Mouse (Mus musculus): ENCODE measurements around the gene Tbxa2r. TPM values are rescaled to one million over a fixed set of nuclear protein-coding genes. Genes with fewer than 3 reads are reported as not detected.

Gene Tbxa2r
- total RNA-seq, 1 experiment from 2014 or later, result 38.6 TPM

- no peak for DNase-seq
These were observed 37.3 kb downstream of the Tbxa2r start, which contains the start of gene 4930404N11Rik for GRCm38 (mm10) chr10:81365672-81366476. Gene 4930404N11Rik (minus strand): TSS chr10:81365816.

- DNase-seq, result no peak
These were observed 38.1 kb downstream of the Tbxa2r start for GRCm38 (mm10) chr10:81366477-81367206.

GRCm38 (mm10) chr10:81367207-81367495 lies 38.6 kb downstream of the Tbxa2r start:
- DNase-seq, result no peak

GRCm38 (mm10) chr10:81375322-81375721 lies 46.8 kb downstream of the Tbxa2r start:
- DNase-seq, result no peak

- no peak for DNase-seq
These were observed 48.2 kb downstream of the Tbxa2r start for GRCm38 (mm10) chr10:81376561-81377361.

GRCm38 (mm10) chr10:81377362-81377664 lies 48.8 kb downstream of the Tbxa2r start:
- DNase-seq, result no peak

- peak; percentile 65 for DNase-seq
These were observed 49.4 kb downstream of the Tbxa2r start, which contains the start of gene Fzr1 for GRCm38 (mm10) chr10:81377793-81378552. Gene Fzr1 (minus strand): TSS chr10:81378516.

- DNase-seq, result peak; percentile 100
These were observed 50.1 kb downstream of the Tbxa2r start for GRCm38 (mm10) chr10:81378553-81379182.

- no peak for DNase-seq
These were observed 50.6 kb downstream of the Tbxa2r start for GRCm38 (mm10) chr10:81379183-81379553.

- no peak for DNase-seq
These were observed 51.4 kb downstream of the Tbxa2r start for GRCm38 (mm10) chr10:81379809-81380378.

- DNase-seq, result no peak
These were observed 53.5 kb downstream of the Tbxa2r start for GRCm38 (mm10) chr10:81382039-81382438.

- DNase-seq, result peak; percentile 99
These were observed 55.5 kb downstream of the Tbxa2r start, which contains the start of the genes Dohh and Gm48551 for GRCm38 (mm10) chr10:81383802-81384604. Gene Dohh (plus strand): TSS chr10:81384428. Gene Gm48551 (plus strand): TSS chr10:81384466.

- DNase-seq, result no peak
These were observed 56.1 kb downstream of the Tbxa2r start for GRCm38 (mm10) chr10:81384605-81384982.

Other genes starting within 250 kb of the Tbxa2r start
- gene Creb3l3, start 229.9 kb upstream of the Tbxa2r start, total RNA-seq (2021), result 2.5 and 26.5 TPM in 2 replicates
- 161 and 163 TPM in 2 replicates for gene Map2k2, start 222.8 kb upstream of the Tbxa2r start, total RNA-seq (2021)
- 66.9 and 73.8 TPM in 2 replicates for gene Zbtb7a, start 193.5 kb upstream of the Tbxa2r start, total RNA-seq (2021)
- gene Pias4, start 160.8 kb upstream of the Tbxa2r start, total RNA-seq (2021), result 27.3 and 28.3 TPM in 2 replicates
- gene Eef2, start 152.1 kb upstream of the Tbxa2r start, total RNA-seq (2021), result 1,390 and 1,511 TPM in 2 replicates
- 58.3 and 62.2 TPM in 2 replicates for gene Dapk3, start 145.7 kb upstream of the Tbxa2r start, total RNA-seq (2021)
- not detected in 2 replicates for gene 4930442H23Rik, start 144.9 kb upstream of the Tbxa2r start, total RNA-seq (2021)
- gene Nmrk2, start 126.7 kb upstream of the Tbxa2r start, total RNA-seq (2021), result not detected in 2 replicates
- gene Atcay, start 97.9 kb upstream of the Tbxa2r start, total RNA-seq (2021), result 2.1 and 3.5 TPM in 2 replicates
- 11.0 and 12.5 TPM in 2 replicates for gene Zfr2, start 95.6 kb upstream of the Tbxa2r start, total RNA-seq (2021)
- 2.1 and 2.9 TPM in 2 replicates for gene Matk, start 75.8 kb upstream of the Tbxa2r start, total RNA-seq (2021)
- gene Mrpl54, start 61.8 kb upstream of the Tbxa2r start, total RNA-seq (2021), result 108 and 113 TPM in 2 replicates
- 95.0 and 100 TPM in 2 replicates for gene Apba3, start 61.8 kb upstream of the Tbxa2r start, total RNA-seq (2021)
- 0.90 and 1.6 TPM in 2 replicates for gene Tjp3, start 37.1 kb upstream of the Tbxa2r start, total RNA-seq (2021)
- gene Pip5k1c, start 35.8 kb upstream of the Tbxa2r start, total RNA-seq (2021), result 38.7 and 46.9 TPM in 2 replicates
- 33.1 and 40.7 TPM in 2 replicates for gene Cactin, start 7.6 kb upstream of the Tbxa2r start, total RNA-seq (2021)
- 4.6 and 5.1 TPM in 2 replicates for gene Gipc3, start 14.5 kb downstream of the Tbxa2r start, total RNA-seq (2021)
- gene Hmg20b, start 21.7 kb downstream of the Tbxa2r start, total RNA-seq (2021), result 83.0 and 90.1 TPM in 2 replicates
- 15.2 and 16.3 TPM in 2 replicates for gene Mfsd12, start 28.8 kb downstream of the Tbxa2r start, total RNA-seq (2021)
- gene 4930404N11Rik, start 37.1 kb downstream of the Tbxa2r start, total RNA-seq (2021), result 2.0 and 2.1 TPM in 2 replicates
- 40.5 and 43.3 TPM in 2 replicates for gene Fzr1, start 49.8 kb downstream of the Tbxa2r start, total RNA-seq (2021)
- gene Dohh, start 55.7 kb downstream of the Tbxa2r start, total RNA-seq (2021), result 52.6 and 55.6 TPM in 2 replicates
- gene Gm48551, start 55.7 kb downstream of the Tbxa2r start, total RNA-seq (2021), result 0.48 and 1.6 TPM in 2 replicates
- 0.64 and 2.1 TPM in 2 replicates for gene Gm48552, start 60.3 kb downstream of the Tbxa2r start, total RNA-seq (2021)
- gene Smim24, start 64.3 kb downstream of the Tbxa2r start, total RNA-seq (2021), result 0.94 and 1.9 TPM in 2 replicates
- 90.1 and 104 TPM in 2 replicates for gene Nfic, start 126.9 kb downstream of the Tbxa2r start, total RNA-seq (2021)
- gene Celf5, start 154.0 kb downstream of the Tbxa2r start, total RNA-seq (2021), result 0.48 and 0.98 TPM in 2 replicates
- 102 and 107 TPM in 2 replicates for gene Ncln, start 167.7 kb downstream of the Tbxa2r start, total RNA-seq (2021)
- gene S1pr4, start 171.4 kb downstream of the Tbxa2r start, total RNA-seq (2021), result 2.3 and 7.4 TPM in 2 replicates
- 0.85 and 1.9 TPM in 2 replicates for gene Gna15, start 195.5 kb downstream of the Tbxa2r start, total RNA-seq (2021)
- gene Gna11, start 216.5 kb downstream of the Tbxa2r start, total RNA-seq (2021), result 65.0 and 67.2 TPM in 2 replicates
- 646 and 698 TPM in 2 replicates for gene Aes, start 230.8 kb downstream of the Tbxa2r start, total RNA-seq (2021)
- gene Tle2, start 245.8 kb downstream of the Tbxa2r start, total RNA-seq (2021), result 17.8 and 18.1 TPM in 2 replicates